Mouse (Mus musculus): ENCODE data around the gene Slc24a4. TPM values are rescaled to one million over a fixed set of nuclear protein-coding genes. Genes with fewer than 3 reads are reported as not detected.
"Not testable (repeated sequence)": the region's sequence is repeated elsewhere in the genome, so short reads cannot be mapped to it uniquely, and the experiment has no call there.

Gene Slc24a4
- total RNA-seq, 2 experiments from 2014 or later = not detected

GRCm38 (mm10) chr12:102263249-102263648 is 134.7 kb downstream of the Slc24a4 start:
- DNase-seq = no peak
- no peak overlapping the region for H3K4me3 ChIP-seq
- no peak overlapping the region for H3K27ac ChIP-seq
- intact Hi-C loops (cut with DNase I) = no loop called here
- no peak for TF ChIP-seq CTCF (IDR thresholded peaks at IDR 0.05)

- no peak for TF ChIP-seq CTCF (IDR thresholded peaks at IDR 0.05)
- no peak overlapping the region for H3K27ac ChIP-seq
- H3K4me3 ChIP-seq = no peak overlapping the region
- intact Hi-C loops (cut with DNase I) = no loop called here
- no peak for DNase-seq
Observed at GRCm38 (mm10) chr12:102266433-102266832, 137.9 kb downstream of the Slc24a4 start.

GRCm38 (mm10) chr12:102269144-102269543 is 140.6 kb downstream of the Slc24a4 start:
- intact Hi-C loops (cut with DNase I) = no loop called here
- Histone ChIP-seq H3K27ac (no peak overlapping the region), H3K4me3 (no peak overlapping the region)
- no peak for DNase-seq
- TF ChIP-seq CTCF (IDR thresholded peaks at IDR 0.05) = no peak

- Histone ChIP-seq H3K4me3 (no peak overlapping the region), H3K27ac (peak overlapping the region; percentile 35)
- intact Hi-C loops (cut with DNase I) = no loop called here
- no peak for DNase-seq
- TF ChIP-seq CTCF (IDR thresholded peaks at IDR 0.05) = no peak
Observed at GRCm38 (mm10) chr12:102270776-102271405, 142.4 kb downstream of the Slc24a4 start.

GRCm38 (mm10) chr12:102271447-102271846 is 142.9 kb downstream of the Slc24a4 start:
- DNase-seq = peak; percentile 56
- no peak for TF ChIP-seq CTCF (IDR thresholded peaks at IDR 0.05)
- intact Hi-C loops (cut with DNase I) = no loop called here
- Histone ChIP-seq H3K4me3 (no peak overlapping the region), H3K27ac (peak overlapping the region; percentile 35)

- H3K4me3 ChIP-seq = no peak overlapping the region
- peak; percentile 79 for DNase-seq
- TF ChIP-seq CTCF (IDR thresholded peaks at IDR 0.05) = no peak
- H3K27ac ChIP-seq = peak overlapping the region; percentile 46
- intact Hi-C loops (cut with DNase I) = no loop called here
Observed at GRCm38 (mm10) chr12:102275833-102276443, 147.4 kb downstream of the Slc24a4 start.

GRCm38 (mm10) chr12:102280290-102280689 is 151.8 kb downstream of the Slc24a4 start:
- DNase-seq; intact Hi-C loops (cut with DNase I); H3K4me3 ChIP-seq; H3K27ac ChIP-seq: not testable (repeated sequence)

- no peak for TF ChIP-seq CTCF (IDR thresholded peaks at IDR 0.05)
- H3K4me3 ChIP-seq = no peak overlapping the region
- intact Hi-C loops (cut with DNase I) = no loop called here
- DNase-seq = peak; percentile 44
- H3K27ac ChIP-seq = peak overlapping the region; percentile 61
Observed at GRCm38 (mm10) chr12:102280867-102281503, 152.5 kb downstream of the Slc24a4 start.

GRCm38 (mm10) chr12:102282126-102282525 is 153.6 kb downstream of the Slc24a4 start:
- intact Hi-C loops (cut with DNase I) = loop anchor here (2.0 kb wide), 1 partner anchor 43 kb away; no protein-coding TSS in a partner anchor
- Histone ChIP-seq H3K4me3 (peak overlapping the region; percentile 75), H3K27ac (peak overlapping the region; percentile 92)
- DNase-seq = no peak
- no peak for TF ChIP-seq CTCF (IDR thresholded peaks at IDR 0.05)

- Histone ChIP-seq H3K4me3 (peak within 1 kb of the TSS; percentile 75), H3K27ac (peak within 1 kb of the TSS; percentile 92)
- intact Hi-C loops (cut with DNase I) = loop anchor here (2.0 kb wide), 1 partner anchor 42 kb away; no protein-coding TSS in a partner anchor
- DNase-seq = peak; percentile 75
- TF ChIP-seq CTCF (IDR thresholded peaks at IDR 0.05) = no peak
Observed at GRCm38 (mm10) chr12:102282763-102283482, 154.4 kb downstream of the Slc24a4 start, which contains the start of gene Rin3. Gene Rin3, plus strand, starts transcription at chr12:102283048.

- Histone ChIP-seq H3K27ac (peak overlapping the region; percentile 92), H3K4me3 (peak overlapping the region; percentile 75)
- TF ChIP-seq CTCF (IDR thresholded peaks at IDR 0.05) = no peak
- DNase-seq = peak; percentile 71
- intact Hi-C loops (cut with DNase I) = loop anchor here (2.0 kb wide), 1 partner anchor 41 kb away; no protein-coding TSS in a partner anchor
Observed at GRCm38 (mm10) chr12:102283483-102284266, 155.1 kb downstream of the Slc24a4 start.

- TF ChIP-seq CTCF (IDR thresholded peaks at IDR 0.05) = no peak
- Histone ChIP-seq H3K27ac (peak overlapping the region; percentile 92), H3K4me3 (peak overlapping the region; percentile 75)
- DNase-seq = no peak
- intact Hi-C loops (cut with DNase I) = no loop called here
Observed at GRCm38 (mm10) chr12:102284267-102284610, 155.7 kb downstream of the Slc24a4 start.

All from gastrocnemius, adult 2 months (tissue).